Mouse (Mus musculus): ENCODE data around the gene Lrrn4. TPM values are rescaled to one million over a fixed set of nuclear protein-coding genes. Genes with fewer than 3 reads are reported as not detected.

Gene Lrrn4
- polyA plus RNA-seq, 1 experiment from 2014 or later, result 6.8 TPM

GRCm38 (mm10) chr2:132901636-132902035, 20.9 kb upstream of the Lrrn4 start:
- 57% methylated on average over 4 of the region's 4 CpGs for WGBS
- Histone ChIP-seq H3K27ac (no peak overlapping the region), H3K4me1 (no peaks in the 10 kb centered on the region), H3K36me3 (no peaks in the 10 kb centered on the region), H3K27me3 (no peaks in the 10 kb centered on the region), H3K4me3 (no peak overlapping the region), H3K9ac (no peak overlapping the region), H3K4me2 (no peak overlapping the region), H3K9me3 (no peaks in the 10 kb centered on the region)
- ATAC-seq (ENCODE audit: borderline replicate concordance, extremely low read depth, low FRiP score, low TSS enrichment), result no peak

DNA sequence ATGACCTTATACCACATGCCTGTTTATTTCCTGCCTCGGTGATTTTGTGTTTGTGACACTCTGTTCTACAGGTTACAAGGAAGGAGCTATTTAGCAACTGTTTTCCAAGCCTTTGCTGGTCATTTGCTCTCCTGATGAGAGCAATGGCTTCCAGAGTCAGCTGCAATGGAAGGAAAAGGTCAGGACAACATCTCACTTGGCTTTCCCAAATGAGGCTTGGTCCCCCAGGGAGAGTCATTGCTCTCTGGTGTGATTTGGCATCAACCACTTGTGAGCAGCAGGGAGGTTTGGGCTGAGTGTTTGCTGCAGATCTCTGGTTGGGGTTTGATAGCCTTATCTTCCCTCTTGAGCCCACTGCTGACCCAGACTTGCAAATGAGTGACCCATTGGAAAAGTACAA, 19.9 kb upstream of the Lrrn4 start:
- H3K9me3 ChIP-seq, result no peaks in the 10 kb centered on the region
- no peak overlapping the region for H3K9ac ChIP-seq
- H3K4me2 ChIP-seq, result no peak overlapping the region
- H3K27ac ChIP-seq, result no peak overlapping the region
- H3K4me1 ChIP-seq, result no peaks in the 10 kb centered on the region
- no peak for ATAC-seq (ENCODE audit: borderline replicate concordance, extremely low read depth, low FRiP score, low TSS enrichment)
- no peaks in the 10 kb centered on the region for H3K27me3 ChIP-seq
- no peak overlapping the region for H3K4me3 ChIP-seq
- H3K36me3 ChIP-seq, result no peaks in the 10 kb centered on the region
- WGBS, result 74% methylated on average over 1 of the region's 1 CpGs

GRCm38 (mm10) chr2:132898211-132898610, 17.5 kb upstream of the Lrrn4 start:
- ATAC-seq (ENCODE audit: borderline replicate concordance, extremely low read depth, low FRiP score, low TSS enrichment), result no peak
- Histone ChIP-seq H3K27ac (no peak overlapping the region), H3K36me3 (no peaks in the 10 kb centered on the region), H3K27me3 (no peaks in the 10 kb centered on the region), H3K4me1 (no peaks in the 10 kb centered on the region), H3K4me3 (no peak overlapping the region), H3K4me2 (no peak overlapping the region), H3K9me3 (no peaks in the 10 kb centered on the region), H3K9ac (no peak overlapping the region)
- WGBS, result 24% methylated on average over 1 of the region's 1 CpGs

- H3K9ac ChIP-seq, result no peak overlapping the region
- H3K4me1 ChIP-seq, result no peaks in the 10 kb centered on the region
- no peaks in the 10 kb centered on the region for H3K27me3 ChIP-seq
- no peak for ATAC-seq (ENCODE audit: borderline replicate concordance, extremely low read depth, low FRiP score, low TSS enrichment)
- 77% methylated on average over 5 of the region's 5 CpGs for WGBS
- no peak overlapping the region for H3K4me2 ChIP-seq
- no peak overlapping the region for H3K4me3 ChIP-seq
- no peaks in the 10 kb centered on the region for H3K9me3 ChIP-seq
- H3K27ac ChIP-seq, result no peak overlapping the region
- no peaks in the 10 kb centered on the region for H3K36me3 ChIP-seq
These were observed 13.1 kb upstream of the Lrrn4 start for GRCm38 (mm10) chr2:132893826-132894225.

DNA sequence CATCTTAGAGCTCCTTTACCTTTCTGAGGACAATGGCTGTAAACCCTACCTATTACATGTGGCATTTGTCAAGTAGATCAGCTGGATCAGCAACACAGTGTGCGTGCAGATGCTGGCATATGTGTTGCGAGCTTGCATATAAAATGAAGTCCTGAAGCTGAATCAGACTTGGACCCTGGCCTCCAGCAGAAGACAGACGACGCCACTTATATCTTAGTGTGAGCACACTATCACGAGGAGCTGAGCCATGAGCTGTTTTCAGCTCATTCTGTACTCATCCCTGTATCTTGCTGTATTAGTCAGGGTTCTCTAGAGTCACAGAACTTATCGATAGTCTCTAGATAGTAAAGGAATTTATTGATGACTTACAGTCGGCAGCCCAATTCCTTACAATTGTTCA, 4.6 kb upstream of the Lrrn4 start:
- no peak overlapping the region for H3K9ac ChIP-seq
- no peak overlapping the region for H3K4me3 ChIP-seq
- H3K9me3 ChIP-seq, result no peaks in the 10 kb centered on the region
- no peak overlapping the region for H3K27ac ChIP-seq
- WGBS, result 81% methylated on average over 7 of the region's 7 CpGs
- no peaks in the 10 kb centered on the region for H3K4me1 ChIP-seq
- ATAC-seq (ENCODE audit: borderline replicate concordance, extremely low read depth, low FRiP score, low TSS enrichment), result no peak
- H3K36me3 ChIP-seq, result no peaks in the 10 kb centered on the region
- no peak overlapping the region for H3K4me2 ChIP-seq
- H3K27me3 ChIP-seq, result peaks cover 7% of the 10 kb centered on the region; the same call in 1 of the 2 replicates

- no peak for ATAC-seq (ENCODE audit: borderline replicate concordance, extremely low read depth, low FRiP score, low TSS enrichment)
- Histone ChIP-seq H3K4me3 (no peak overlapping the region), H3K36me3 (no peaks in the 10 kb centered on the region), H3K27ac (no peak overlapping the region), H3K4me2 (no peak overlapping the region), H3K27me3 (peaks cover 15% of the 10 kb centered on the region), H3K9me3 (no peaks in the 10 kb centered on the region), H3K4me1 (peaks cover 5% of the 10 kb centered on the region; the same call in 1 of the 2 replicates), H3K9ac (no peak overlapping the region)
- WGBS, result 26% methylated on average over 8 of the region's 8 CpGs
These were observed 3.7 kb upstream of the Lrrn4 start for GRCm38 (mm10) chr2:132884303-132884967.

DNA sequence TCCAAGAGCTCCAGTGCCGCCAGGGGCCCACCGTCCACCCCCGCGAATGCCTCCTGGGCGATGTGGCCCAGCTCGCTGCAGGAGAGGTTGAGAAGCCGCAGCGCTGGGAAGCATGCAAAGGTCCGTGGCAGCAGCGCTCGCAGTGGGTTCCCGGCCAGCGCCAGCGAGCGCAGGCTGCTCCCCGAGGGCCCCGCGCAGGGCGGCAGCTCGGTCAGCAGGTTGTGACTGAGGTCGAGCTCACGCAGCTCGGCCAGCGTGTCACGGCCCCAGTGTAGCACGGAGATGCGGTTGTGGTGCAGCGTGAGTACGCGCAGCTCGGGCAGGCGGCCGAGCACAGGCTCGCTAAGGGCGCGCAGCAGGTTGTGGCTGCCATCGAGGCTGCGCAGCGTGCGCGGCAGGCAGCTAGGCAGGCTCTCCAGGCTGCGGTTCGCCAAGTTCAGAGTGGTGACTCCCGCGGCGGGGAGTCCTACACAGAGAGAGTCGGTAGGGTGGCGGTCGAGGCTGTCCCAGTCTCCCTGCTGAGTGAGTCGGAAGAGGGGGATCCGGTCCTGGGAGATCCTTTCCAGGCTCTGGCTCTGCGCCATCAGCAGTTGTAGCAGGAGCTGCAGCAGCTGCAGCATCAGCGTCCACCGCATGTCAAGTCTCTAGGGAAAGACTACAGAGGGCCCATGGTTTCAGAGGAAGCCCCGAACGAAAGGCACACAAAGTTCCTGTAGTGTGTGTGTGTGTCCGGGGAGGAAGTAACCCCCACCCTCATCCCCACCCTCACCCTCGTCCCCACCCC, 1.2 kb downstream of the Lrrn4 start:
- no peaks in the 10 kb centered on the region for H3K36me3 ChIP-seq

GRCm38 (mm10) chr2:132876991-132877390, 3.7 kb downstream of the Lrrn4 start:
- H3K36me3 ChIP-seq, result no peaks in the 10 kb centered on the region
- H3K4me1 ChIP-seq, result peaks cover 14% of the 10 kb centered on the region; the same call in 1 of the 2 replicates
- no peak overlapping the region for H3K4me3 ChIP-seq
- H3K27me3 ChIP-seq, result peaks cover 36% of the 10 kb centered on the region
- H3K27ac ChIP-seq, result no peak overlapping the region
- H3K9ac ChIP-seq, result no peak overlapping the region
- 48% methylated on average over 1 of the region's 1 CpGs for WGBS
- no peak overlapping the region for H3K4me2 ChIP-seq
- no peaks in the 10 kb centered on the region for H3K9me3 ChIP-seq
- ATAC-seq (ENCODE audit: borderline replicate concordance, extremely low read depth, low FRiP score, low TSS enrichment), result no peak

More for the DNA sequence above, 1.2 kb downstream of the Lrrn4 start:
- WGBS, result under 1% methylated on average over 58 of the region's 58 CpGs
- Histone ChIP-seq H3K4me3 (peak overlapping the region; percentile 47), H3K4me2 (peak overlapping the region; percentile 95), H3K4me1 (peaks cover 12% of the 10 kb centered on the region; the same call in 1 of the 2 replicates), H3K27me3 (peaks cover 36% of the 10 kb centered on the region), H3K27ac (no peak overlapping the region), H3K9ac (peak overlapping the region; percentile 36; the same call in 1 of the 2 replicates), H3K9me3 (no peaks in the 10 kb centered on the region)
- peak; percentile 55; the same call in 1 of the 2 replicates for ATAC-seq (ENCODE audit: borderline replicate concordance, extremely low read depth, low FRiP score, low TSS enrichment)

- Histone ChIP-seq H3K27me3 (peaks cover 15% of the 10 kb centered on the region), H3K4me2 (no peak overlapping the region), H3K4me1 (0 out of 2 replicates have a peak, but pooled peaks cover 3% of the 10 kb centered on the region), H3K9me3 (no peaks in the 10 kb centered on the region), H3K36me3 (no peaks in the 10 kb centered on the region), H3K27ac (no peak overlapping the region), H3K4me3 (no peak overlapping the region), H3K9ac (no peak overlapping the region)
- ATAC-seq (ENCODE audit: borderline replicate concordance, extremely low read depth, low FRiP score, low TSS enrichment), result no peak
- WGBS, result 65% methylated on average over 10 of the region's 10 CpGs
These were observed 6.9 kb downstream of the Lrrn4 start for GRCm38 (mm10) chr2:132873657-132874326.

GRCm38 (mm10) chr2:132871663-132872062, 9.0 kb downstream of the Lrrn4 start:
- Histone ChIP-seq H3K4me1 (0 out of 2 replicates have a peak, but pooled peaks cover 3% of the 10 kb centered on the region), H3K36me3 (peaks cover 8% of the 10 kb centered on the region; the same call in 1 of the 2 replicates), H3K9me3 (no peaks in the 10 kb centered on the region), H3K27me3 (no peaks in the 10 kb centered on the region; the same call in 1 of the 2 replicates), H3K4me3 (no peak overlapping the region), H3K9ac (no peak overlapping the region), H3K4me2 (no peak overlapping the region), H3K27ac (no peak overlapping the region)
- no peak for ATAC-seq (ENCODE audit: borderline replicate concordance, extremely low read depth, low FRiP score, low TSS enrichment)
- WGBS, result 63% methylated on average over 3 of the region's 3 CpGs

DNA sequence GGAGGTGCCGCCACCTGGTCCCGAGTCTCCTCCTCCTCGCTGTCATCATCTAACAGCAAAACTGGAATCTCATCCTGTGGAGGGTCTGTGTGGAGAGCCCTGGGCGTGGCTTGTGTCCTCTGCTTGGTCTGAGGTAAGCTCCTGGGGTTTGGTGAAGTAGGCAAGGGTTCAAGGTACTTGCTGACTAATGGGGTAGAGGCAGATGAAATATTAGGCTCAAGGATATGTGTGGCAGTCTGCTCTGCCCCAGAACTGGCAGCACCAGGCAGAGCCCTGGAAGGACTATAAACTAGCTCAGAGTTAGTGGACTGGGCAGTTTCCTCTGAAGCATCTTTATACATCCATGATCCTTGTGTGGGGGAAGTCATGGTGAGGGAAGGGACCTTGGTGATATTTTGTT, 10.4 kb downstream of the Lrrn4 start:
- Histone ChIP-seq H3K36me3 (peaks cover 12% of the 10 kb centered on the region; the same call in 1 of the 2 replicates), H3K9ac (no peak overlapping the region), H3K27me3 (no peaks in the 10 kb centered on the region), H3K4me3 (no peak overlapping the region), H3K4me2 (no peak overlapping the region), H3K4me1 (0 out of 2 replicates have a peak, but pooled peaks cover 3% of the 10 kb centered on the region), H3K27ac (no peak overlapping the region), H3K9me3 (no peaks in the 10 kb centered on the region)
- WGBS, result 61% methylated on average over 4 of the region's 4 CpGs
- no peak for ATAC-seq (ENCODE audit: borderline replicate concordance, extremely low read depth, low FRiP score, low TSS enrichment)

Measured in lung, embryonic 15.5 days (tissue).